Mouse (Mus musculus) thymus, adult 2 months (tissue): ENCODE data around the gene Zfp59.

Experiments
- CTCF ChIP-seq: fragments of 200-500 bp; IDR thresholded peaks from 2 replicates; pipeline ENCODE4 v1.5.1; 2012; ENCODE audit warnings: mild to moderate bottlenecking, control low read depth, low read length, moderate library complexity, borderline replicate concordance; ENCODE audit not compliant: control insufficient read depth, poor library complexity, insufficient read depth; ENCODE audit errors: extremely low read depth
- POLR2A ChIP-seq: fragments of 200-500 bp; IDR thresholded peaks from 2 replicates; pipeline ENCODE4 v1.6.1; 2012; ENCODE audit warnings: mild to moderate bottlenecking, low read length, control low read depth, moderate library complexity; ENCODE audit not compliant: control insufficient read depth, poor library complexity, insufficient read depth; ENCODE audit errors: extremely low read depth

DNA sequence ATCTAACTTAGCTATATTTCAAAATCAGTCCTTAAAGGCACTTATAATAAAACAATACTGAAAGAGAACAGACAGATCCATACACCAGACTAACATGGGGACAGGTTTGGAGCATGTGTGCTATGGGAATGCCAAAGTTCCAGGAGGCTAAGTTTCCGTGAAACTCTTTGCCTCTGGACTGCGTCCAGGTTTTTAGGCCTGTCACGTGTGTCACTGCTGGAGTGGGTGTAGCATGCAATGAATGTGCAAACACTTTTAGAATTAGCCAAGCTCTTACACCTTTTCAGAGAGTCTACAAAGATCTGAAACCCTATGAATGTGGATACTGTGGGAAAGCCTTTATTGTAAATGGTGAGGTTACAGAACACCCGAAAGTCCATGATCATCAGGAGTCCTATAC is 43.3 kb downstream of the Zfp59 start:
- TF ChIP-seq POLR2A (no peak), CTCF (no peak)
